Mouse (Mus musculus): ENCODE data around the gene Gm29133. TPM values are rescaled to one million over a fixed set of nuclear protein-coding genes. Genes with fewer than 3 reads are reported as not detected.

Gm29133 gene
- polyA plus RNA-seq, 1 experiment from 2014 or later = not detected

DNA sequence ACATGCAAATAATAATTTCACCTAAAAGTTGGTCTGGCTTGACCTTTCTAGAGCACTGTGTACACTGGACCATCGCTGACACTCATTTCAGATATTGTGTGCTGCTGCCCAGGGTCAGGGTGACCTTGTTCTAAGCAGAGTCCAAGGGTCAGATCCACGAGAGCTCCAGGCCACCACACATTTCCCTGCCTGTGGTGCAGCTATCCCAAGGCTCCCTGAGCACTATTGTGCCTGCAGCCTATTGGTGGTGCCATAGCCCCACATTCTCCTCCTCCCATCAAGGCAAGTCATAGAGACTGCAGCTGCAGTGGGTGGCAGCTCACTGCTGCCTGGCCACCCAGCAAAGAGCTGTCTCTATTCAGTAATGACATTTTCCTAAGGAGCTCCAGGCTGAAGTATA is 2.7 kb upstream of the Gm29133 start:
- Histone ChIP-seq H3K4me1 (ENCODE audit: control insufficient read depth, insufficient read depth, low read length) (no peaks in the 10 kb centered on the region), H3K4me2 (replicated peaks; ENCODE audit: low read depth, low read length) (no peak overlapping the region), H3K9ac (replicated peaks; ENCODE audit: low read depth, low read length) (no peak overlapping the region), H3K27ac (ENCODE audit: low read length) (no peak overlapping the region), H3K36me3 (ENCODE audit: control insufficient read depth, insufficient read depth, low read length) (no peaks in the 10 kb centered on the region), H3K9me3 (ENCODE audit: control insufficient read depth, low read depth, low read length) (no peaks in the 10 kb centered on the region), H3K4me3 (ENCODE audit: low read depth, low read length) (no peak overlapping the region), H3K27me3 (ENCODE audit: control insufficient read depth, insufficient read depth, low read length) (no peaks in the 10 kb centered on the region)
- ATAC-seq (ENCODE audit: insufficient number of reproducible peaks, insufficient read depth, low FRiP score, low read depth) = no peak
- WGBS = 52% methylated on average over 2 of the region's 2 CpGs

DNA sequence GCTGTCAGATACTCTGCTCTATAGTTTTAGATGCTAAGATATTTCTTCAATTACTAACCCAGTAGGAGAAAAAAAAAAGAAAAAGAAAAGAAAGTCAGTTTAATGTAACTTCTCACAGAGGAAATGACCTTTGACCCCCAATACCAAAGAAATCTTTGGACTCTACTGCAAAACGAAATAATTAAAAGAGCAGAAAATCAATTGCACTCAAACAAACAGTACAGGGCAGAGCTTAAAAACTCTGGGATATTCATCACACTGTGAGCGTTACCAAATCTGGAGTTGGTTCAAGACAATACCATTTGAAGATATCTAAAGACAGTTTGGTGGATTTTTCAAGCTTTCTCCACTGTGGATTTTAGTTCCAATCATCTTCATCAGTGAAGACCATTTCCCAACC is 15.4 kb downstream of the Gm29133 start:
- WGBS = 32% methylated on average over 2 of the region's 2 CpGs
- H3K4me3 ChIP-seq (ENCODE audit: low read depth, low read length) = no peak overlapping the region
- H3K9me3 ChIP-seq (ENCODE audit: control insufficient read depth, low read depth, low read length) = no peaks in the 10 kb centered on the region
- no peak overlapping the region for H3K9ac ChIP-seq (replicated peaks; ENCODE audit: low read depth, low read length)
- H3K4me1 ChIP-seq (ENCODE audit: control insufficient read depth, insufficient read depth, low read length) = no peaks in the 10 kb centered on the region
- no peak overlapping the region for H3K4me2 ChIP-seq (replicated peaks; ENCODE audit: low read depth, low read length)
- no peaks in the 10 kb centered on the region for H3K27me3 ChIP-seq (ENCODE audit: control insufficient read depth, insufficient read depth, low read length)
- no peak overlapping the region for H3K27ac ChIP-seq (ENCODE audit: low read length)
- ATAC-seq (ENCODE audit: insufficient number of reproducible peaks, insufficient read depth, low FRiP score, low read depth) = no peak
- no peaks in the 10 kb centered on the region for H3K36me3 ChIP-seq (ENCODE audit: control insufficient read depth, insufficient read depth, low read length)

DNA sequence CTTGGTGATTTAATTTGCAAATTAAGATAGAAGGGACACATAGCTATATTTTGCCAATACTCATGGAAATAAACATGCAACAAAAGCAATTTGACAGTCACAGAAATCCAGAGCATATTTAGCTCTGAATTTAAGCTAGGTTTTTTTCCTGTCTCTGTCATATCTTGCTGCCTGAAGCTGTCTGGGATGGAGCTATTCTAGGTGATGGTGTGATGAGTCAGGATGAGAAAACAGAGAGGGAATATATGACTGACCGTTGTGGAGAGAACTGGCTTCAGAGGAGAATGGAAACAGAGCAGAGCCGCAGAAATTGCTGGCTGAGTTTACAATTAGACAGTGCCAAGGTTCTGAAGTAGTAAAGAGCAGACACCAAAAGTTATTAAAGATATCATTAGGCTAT is 26.3 kb downstream of the Gm29133 start:
- Histone ChIP-seq H3K9me3 (ENCODE audit: control insufficient read depth, low read depth, low read length) (no peaks in the 10 kb centered on the region), H3K4me1 (ENCODE audit: control insufficient read depth, insufficient read depth, low read length) (no peaks in the 10 kb centered on the region), H3K9ac (replicated peaks; ENCODE audit: low read depth, low read length) (no peak overlapping the region), H3K4me3 (ENCODE audit: low read depth, low read length) (no peak overlapping the region), H3K27me3 (ENCODE audit: control insufficient read depth, insufficient read depth, low read length) (no peaks in the 10 kb centered on the region), H3K4me2 (replicated peaks; ENCODE audit: low read depth, low read length) (no peak overlapping the region), H3K27ac (ENCODE audit: low read length) (no peak overlapping the region), H3K36me3 (ENCODE audit: control insufficient read depth, insufficient read depth, low read length) (no peaks in the 10 kb centered on the region)
- ATAC-seq (ENCODE audit: insufficient number of reproducible peaks, insufficient read depth, low FRiP score, low read depth) = no peak
- WGBS = 71% methylated on average over 2 of the region's 2 CpGs

DNA sequence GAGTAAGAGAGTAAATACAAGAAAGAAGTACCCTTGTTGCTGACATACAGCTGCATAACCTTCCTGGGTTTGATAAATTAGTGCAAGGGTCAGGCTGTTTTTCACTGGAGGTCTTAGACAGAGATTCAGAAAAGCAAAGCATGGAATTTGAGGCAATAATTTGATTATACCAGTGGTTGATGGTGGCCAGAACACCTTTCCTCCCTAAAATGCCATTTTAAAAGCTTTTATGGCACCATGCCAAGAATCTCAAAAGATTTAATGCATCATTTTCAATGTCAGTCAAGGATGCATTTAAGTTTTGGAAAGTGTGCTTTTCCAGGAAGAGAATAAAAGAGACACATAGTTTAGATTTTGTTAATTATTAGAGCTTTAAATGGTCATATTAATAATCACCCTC is 60.0 kb downstream of the Gm29133 start:
- Histone ChIP-seq H3K4me1 (ENCODE audit: control insufficient read depth, insufficient read depth, low read length) (no peaks in the 10 kb centered on the region), H3K36me3 (ENCODE audit: control insufficient read depth, insufficient read depth, low read length) (no peaks in the 10 kb centered on the region), H3K27ac (ENCODE audit: low read length) (no peak overlapping the region), H3K4me2 (replicated peaks; ENCODE audit: low read depth, low read length) (no peak overlapping the region), H3K9ac (replicated peaks; ENCODE audit: low read depth, low read length) (no peak overlapping the region), H3K4me3 (ENCODE audit: low read depth, low read length) (no peak overlapping the region), H3K27me3 (ENCODE audit: control insufficient read depth, insufficient read depth, low read length) (no peaks in the 10 kb centered on the region), H3K9me3 (ENCODE audit: control insufficient read depth, low read depth, low read length) (no peaks in the 10 kb centered on the region)
- no peak for ATAC-seq (ENCODE audit: insufficient number of reproducible peaks, insufficient read depth, low FRiP score, low read depth)

DNA sequence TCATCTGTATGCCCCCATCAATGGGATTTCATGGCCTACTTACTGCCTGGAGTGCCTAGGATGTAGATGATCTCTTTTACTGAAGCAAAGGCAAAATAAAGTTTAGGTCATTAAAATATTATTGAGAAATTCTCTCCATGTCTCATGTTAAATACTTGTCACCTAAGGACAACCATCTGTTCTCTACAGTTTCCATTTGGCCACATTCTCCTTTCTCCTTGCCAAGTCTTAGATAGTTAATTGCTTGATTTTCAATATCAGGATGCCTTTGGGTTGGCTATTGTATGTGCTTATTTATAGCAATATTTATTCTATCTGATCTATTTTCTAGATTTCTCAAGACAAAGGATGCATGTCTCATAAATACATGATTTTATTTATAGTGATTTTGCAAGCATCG is 75.9 kb downstream of the Gm29133 start:
- Histone ChIP-seq H3K27me3 (ENCODE audit: control insufficient read depth, insufficient read depth, low read length) (no peaks in the 10 kb centered on the region), H3K27ac (ENCODE audit: low read length) (no peak overlapping the region), H3K9me3 (ENCODE audit: control insufficient read depth, low read depth, low read length) (no peaks in the 10 kb centered on the region), H3K36me3 (ENCODE audit: control insufficient read depth, insufficient read depth, low read length) (no peaks in the 10 kb centered on the region), H3K4me3 (ENCODE audit: low read depth, low read length) (no peak overlapping the region), H3K4me2 (replicated peaks; ENCODE audit: low read depth, low read length) (no peak overlapping the region), H3K4me1 (ENCODE audit: control insufficient read depth, insufficient read depth, low read length) (no peaks in the 10 kb centered on the region), H3K9ac (replicated peaks; ENCODE audit: low read depth, low read length) (no peak overlapping the region)
- 84% methylated on average over 1 of the region's 1 CpGs for WGBS
- ATAC-seq (ENCODE audit: insufficient number of reproducible peaks, insufficient read depth, low FRiP score, low read depth) = no peak

DNA sequence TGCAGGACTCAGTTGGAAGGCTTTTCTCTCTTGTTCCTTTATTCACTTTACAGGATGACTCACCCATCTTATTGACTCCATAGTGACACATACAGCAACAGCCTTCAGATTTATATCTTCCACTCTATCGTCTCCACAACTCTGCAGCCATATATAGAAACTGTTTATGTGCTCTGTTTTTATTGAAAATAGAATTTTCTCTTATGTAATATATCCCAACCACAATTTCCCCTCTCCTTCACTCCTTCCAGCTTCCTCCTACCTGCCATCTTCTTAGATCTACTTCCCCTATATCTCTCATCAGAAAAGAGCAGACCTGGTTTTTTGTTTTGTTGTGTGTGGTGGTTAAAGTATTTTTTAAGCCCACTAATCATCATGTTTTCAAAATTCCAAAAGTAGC is 76.5 kb downstream of the Gm29133 start:
- H3K9ac ChIP-seq (replicated peaks; ENCODE audit: low read depth, low read length) = no peak overlapping the region
- no peaks in the 10 kb centered on the region for H3K4me1 ChIP-seq (ENCODE audit: control insufficient read depth, insufficient read depth, low read length)
- no peak overlapping the region for H3K27ac ChIP-seq (ENCODE audit: low read length)
- no peak overlapping the region for H3K4me2 ChIP-seq (replicated peaks; ENCODE audit: low read depth, low read length)
- H3K36me3 ChIP-seq (ENCODE audit: control insufficient read depth, insufficient read depth, low read length) = no peaks in the 10 kb centered on the region
- H3K27me3 ChIP-seq (ENCODE audit: control insufficient read depth, insufficient read depth, low read length) = no peaks in the 10 kb centered on the region
- WGBS = 60% methylated on average over 1 of the region's 1 CpGs
- ATAC-seq (ENCODE audit: insufficient number of reproducible peaks, insufficient read depth, low FRiP score, low read depth) = no peak
- H3K4me3 ChIP-seq (ENCODE audit: low read depth, low read length) = no peak overlapping the region
- H3K9me3 ChIP-seq (ENCODE audit: control insufficient read depth, low read depth, low read length) = no peaks in the 10 kb centered on the region

DNA sequence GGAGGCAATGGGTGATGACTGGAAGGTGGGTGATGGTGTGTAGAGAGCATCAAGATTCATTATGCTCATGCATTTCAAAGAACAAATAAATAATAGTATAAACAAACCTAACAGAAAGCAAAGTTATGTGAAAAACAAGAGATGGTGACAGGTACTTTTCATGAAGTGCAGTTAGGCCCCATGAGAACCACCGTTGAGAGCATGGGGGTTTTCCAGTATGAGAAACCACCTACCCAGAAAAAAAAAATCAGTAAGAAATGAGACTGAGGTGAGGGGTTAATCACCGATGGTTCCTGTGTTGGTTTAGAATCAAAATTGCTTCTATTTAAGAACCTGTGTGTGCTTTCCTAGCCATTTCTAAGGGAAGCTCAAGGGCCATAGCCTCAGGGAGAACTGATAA is 86.8 kb downstream of the Gm29133 start:
- Histone ChIP-seq H3K36me3 (ENCODE audit: control insufficient read depth, insufficient read depth, low read length) (no peaks in the 10 kb centered on the region), H3K9me3 (ENCODE audit: control insufficient read depth, low read depth, low read length) (no peaks in the 10 kb centered on the region), H3K4me3 (ENCODE audit: low read depth, low read length) (no peak overlapping the region), H3K9ac (replicated peaks; ENCODE audit: low read depth, low read length) (no peak overlapping the region), H3K27ac (ENCODE audit: low read length) (no peak overlapping the region), H3K4me2 (replicated peaks; ENCODE audit: low read depth, low read length) (no peak overlapping the region), H3K27me3 (ENCODE audit: control insufficient read depth, insufficient read depth, low read length) (no peaks in the 10 kb centered on the region), H3K4me1 (ENCODE audit: control insufficient read depth, insufficient read depth, low read length) (no peaks in the 10 kb centered on the region)
- no peak for ATAC-seq (ENCODE audit: insufficient number of reproducible peaks, insufficient read depth, low FRiP score, low read depth)
- WGBS = 62% methylated on average over 2 of the region's 2 CpGs

DNA sequence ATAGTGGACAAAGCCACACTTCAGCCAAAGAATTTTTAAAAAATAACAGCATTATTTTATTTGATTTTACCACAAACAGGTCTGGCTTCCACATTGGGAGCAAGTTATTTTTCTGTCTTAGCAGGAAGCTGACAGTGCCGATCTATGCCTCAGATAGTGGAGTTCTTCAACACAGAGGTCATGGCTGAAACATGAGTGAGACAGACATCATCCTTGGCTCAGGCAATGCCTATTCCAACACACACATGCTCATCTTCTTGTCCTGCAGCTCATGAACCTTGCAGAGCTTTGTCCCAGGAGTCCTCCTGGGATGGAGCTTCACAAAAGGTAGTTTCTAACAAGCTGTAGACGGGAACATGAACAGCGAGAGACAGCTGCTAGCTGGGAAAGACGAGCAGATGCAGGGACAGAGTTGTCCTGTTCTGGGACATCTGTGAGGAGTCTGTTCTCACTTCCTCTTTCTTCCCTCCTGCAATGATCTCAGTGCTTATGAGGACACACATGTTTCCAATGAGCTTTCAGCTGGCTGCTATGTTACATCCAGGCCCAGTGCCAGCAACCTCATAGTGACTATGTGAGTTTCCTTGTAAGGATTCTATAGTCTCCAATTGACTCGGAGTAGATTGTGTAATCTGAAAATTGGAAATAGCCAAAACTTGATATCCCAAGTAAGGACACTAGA is 87.4 kb downstream of the Gm29133 start:
- WGBS = 62% methylated on average over 5 of the region's 5 CpGs
- no peaks in the 10 kb centered on the region for H3K9me3 ChIP-seq (ENCODE audit: control insufficient read depth, low read depth, low read length)
- no peaks in the 10 kb centered on the region for H3K36me3 ChIP-seq (ENCODE audit: control insufficient read depth, insufficient read depth, low read length)
- H3K27me3 ChIP-seq (ENCODE audit: control insufficient read depth, insufficient read depth, low read length) = no peaks in the 10 kb centered on the region
- no peaks in the 10 kb centered on the region for H3K4me1 ChIP-seq (ENCODE audit: control insufficient read depth, insufficient read depth, low read length)
- H3K9ac ChIP-seq (replicated peaks; ENCODE audit: low read depth, low read length) = no peak overlapping the region
- ATAC-seq (ENCODE audit: insufficient number of reproducible peaks, insufficient read depth, low FRiP score, low read depth) = peak; percentile 46; the same call in 1 of the 2 replicates
- H3K27ac ChIP-seq (ENCODE audit: low read length) = no peak overlapping the region
- no peak overlapping the region for H3K4me3 ChIP-seq (ENCODE audit: low read depth, low read length)
- no peak overlapping the region for H3K4me2 ChIP-seq (replicated peaks; ENCODE audit: low read depth, low read length)
